Mouse (Mus musculus) left cerebral cortex, adult 9 months (tissue): Measurements from ENCODE around the gene Gm49322.
A peak's percentile ranks its signal among the peaks of the same experiment; 100 is the strongest.

ENCODE experiments used
- DNase-seq, 2 experiments: peaks; one replicate each; pipeline ENCODE4 v3.0.0; 2022; ENCODE audit warnings: low spot score in 2 of 2

The Gm49322 gene

GRCm38 (mm10) chr10:80655406-80656129 is 49.7 kb downstream of the Gm49322 start:
- DNase-seq, result no peak

DNA sequence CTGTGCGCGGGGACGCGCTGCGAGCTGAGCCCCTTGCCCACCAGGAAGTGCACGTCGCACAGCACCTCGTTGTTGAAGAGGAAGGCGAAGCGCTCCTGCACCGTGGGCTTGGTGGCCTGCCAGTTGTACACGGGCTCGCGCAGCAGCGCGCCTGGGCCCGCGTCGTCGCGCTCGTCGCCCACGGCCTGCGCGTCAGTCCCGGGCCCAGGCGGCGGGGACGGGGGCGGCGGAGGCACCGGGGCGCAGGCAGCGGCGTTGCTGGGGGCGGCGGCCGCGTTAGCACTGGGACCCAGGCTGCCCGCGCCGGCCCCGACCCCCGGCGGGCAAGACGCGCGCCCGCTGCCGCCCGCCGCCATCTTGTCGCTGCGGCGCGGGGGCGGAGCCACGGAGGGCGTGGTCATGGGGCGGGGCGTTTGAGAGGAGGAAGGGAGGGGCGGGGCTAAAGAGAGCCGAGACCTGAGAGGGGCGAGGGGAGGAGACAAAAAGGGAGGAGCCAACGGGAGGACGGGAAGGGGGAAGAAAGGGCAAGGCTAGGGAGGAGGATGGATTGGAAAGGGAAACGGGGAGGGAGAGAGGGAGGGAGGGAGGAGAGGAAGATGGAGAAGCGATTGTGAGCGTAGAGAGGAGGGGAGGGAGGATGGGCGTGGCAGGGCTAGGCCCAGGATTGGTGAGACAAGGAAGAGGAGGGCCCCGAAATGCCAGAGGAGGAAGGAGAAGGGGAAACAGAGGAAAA is 50.5 kb downstream of the Gm49322 start:
- DNase-seq, result peak; percentile 91 to 95

GRCm38 (mm10) chr10:80656863-80657623 is 51.2 kb downstream of the Gm49322 start, which contains the start of gene Btbd2:
TSS of gene Btbd2 (minus strand) at chr10:80657071.
- DNase-seq, result no peak

DNA sequence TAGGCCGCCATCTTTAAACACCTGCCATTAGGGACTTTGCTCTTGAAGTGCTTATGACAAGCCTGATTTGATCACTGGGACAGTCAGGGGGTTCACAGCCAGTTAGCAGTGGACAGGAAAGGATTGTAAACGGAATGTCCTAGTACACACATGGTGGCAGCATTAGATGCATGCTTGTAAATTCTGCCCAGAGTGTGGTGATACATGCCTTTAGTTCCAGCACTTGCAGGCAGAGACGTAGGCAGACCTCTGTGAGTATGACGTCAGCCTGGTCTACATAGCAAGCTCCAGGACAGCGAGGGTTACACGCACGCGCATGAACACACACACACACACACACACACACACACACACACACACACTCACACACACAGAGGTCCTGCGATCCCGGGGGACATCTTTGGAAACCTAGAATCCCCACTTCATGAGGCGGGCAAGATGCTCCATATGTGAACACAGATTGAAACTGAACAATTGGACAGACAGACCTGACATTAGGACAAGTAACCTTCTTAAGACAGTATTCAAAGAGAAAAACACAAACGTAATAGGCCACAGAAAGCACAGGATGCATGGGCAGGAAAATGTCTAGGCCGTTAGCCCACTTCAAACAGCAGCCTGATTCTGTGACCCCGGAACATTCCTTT is 52.5 kb downstream of the Gm49322 start:
- DNase-seq, result no peak

GRCm38 (mm10) chr10:80658841-80659202 is 53.0 kb downstream of the Gm49322 start:
- DNase-seq, result no peak

- DNase-seq, result peak in 1 of 2 experiments; percentile 84
Measured at GRCm38 (mm10) chr10:80659213-80659612, 53.4 kb downstream of the Gm49322 start.

DNA sequence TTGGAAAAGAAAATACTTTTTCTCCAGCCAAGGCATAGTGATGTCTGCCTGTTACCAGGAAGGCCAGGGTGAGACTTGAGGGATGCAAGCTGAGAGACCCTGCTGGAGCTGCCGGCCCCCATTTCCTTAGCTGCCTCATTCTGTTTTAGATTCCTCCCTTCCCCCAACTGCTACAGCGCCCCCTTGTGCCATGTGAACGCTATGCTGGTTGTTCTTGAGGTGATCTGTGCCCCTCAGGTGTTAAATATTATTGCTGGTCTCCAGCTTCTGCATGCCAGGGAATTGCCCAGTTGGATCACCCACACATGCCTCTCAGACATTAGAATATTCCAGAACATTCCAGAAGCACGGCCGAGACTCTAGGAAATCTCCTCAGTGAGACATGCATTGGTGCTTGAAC is 55.3 kb downstream of the Gm49322 start:
- DNase-seq, result no peak

DNA sequence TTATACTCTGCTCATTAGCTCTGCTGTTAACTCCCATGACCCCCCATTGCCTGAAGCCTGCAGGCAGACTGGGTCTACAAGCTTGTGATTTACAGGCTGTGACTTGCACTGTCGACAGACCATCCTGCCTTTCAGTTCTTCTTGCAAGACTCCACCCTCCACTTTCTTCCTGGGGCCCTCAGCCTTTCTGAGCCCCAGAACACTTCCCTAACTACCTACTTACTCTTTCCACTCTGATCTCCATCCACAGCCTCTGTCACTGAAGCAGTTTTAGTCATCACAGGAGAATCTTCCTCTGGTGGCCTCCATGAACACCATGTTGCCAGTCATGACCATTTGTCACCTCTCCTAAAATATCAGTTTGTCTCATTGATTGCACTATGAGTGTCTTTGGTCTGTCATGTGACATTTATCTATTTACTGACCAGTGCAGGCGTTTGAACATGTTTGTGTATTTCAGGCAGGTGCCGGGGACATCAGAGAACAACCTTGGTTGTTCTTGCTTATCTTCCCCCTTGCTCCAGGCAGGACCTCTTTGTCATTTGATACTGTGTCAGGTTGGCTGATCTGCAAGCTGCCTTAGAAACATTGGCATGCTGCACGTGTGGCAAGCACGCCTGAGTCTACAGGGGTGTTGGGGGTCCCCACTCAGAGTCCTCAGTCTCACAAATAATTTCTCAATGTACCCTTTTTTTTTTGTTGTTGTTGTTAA is 57.8 kb downstream of the Gm49322 start:
- DNase-seq, result no peak

DNA sequence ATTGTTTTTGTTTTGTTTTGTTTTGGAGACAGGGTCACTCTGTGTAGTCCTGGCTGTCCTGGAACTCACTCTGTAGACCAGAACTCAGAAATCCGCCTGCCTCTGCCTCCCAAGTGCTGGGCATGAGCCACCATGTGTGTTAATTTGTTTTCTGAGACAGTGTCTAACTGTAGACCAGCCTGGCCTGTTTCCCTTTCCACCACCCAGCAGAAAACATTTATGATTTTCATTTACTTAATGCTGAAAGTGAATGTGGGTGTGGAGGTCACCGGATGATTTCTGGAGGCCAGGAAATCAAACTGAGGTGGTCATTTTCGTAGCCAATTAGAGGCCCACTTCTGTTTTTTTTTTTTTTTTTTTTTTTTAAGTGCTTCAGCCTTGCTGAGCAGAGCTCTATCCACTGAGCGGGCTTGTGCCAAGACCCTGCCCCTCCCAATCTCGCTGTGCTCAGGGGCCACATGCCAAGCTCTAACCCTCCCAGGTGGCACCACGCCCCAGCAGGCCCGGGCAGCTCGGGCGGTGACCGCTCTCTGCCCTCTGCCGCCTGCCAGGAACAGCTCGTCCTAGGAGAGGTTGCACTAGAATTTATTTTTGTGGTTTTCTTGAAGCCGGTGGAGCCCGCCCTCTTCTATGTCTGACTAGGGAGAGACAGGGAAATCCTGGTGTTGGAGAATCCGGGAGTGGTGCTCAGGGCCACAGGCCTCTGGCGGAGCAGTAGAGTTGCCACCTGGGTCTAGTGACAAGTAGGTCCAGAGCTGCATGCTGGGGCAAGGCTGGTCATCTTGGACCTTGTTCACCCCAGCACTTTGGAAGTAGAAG is 58.6 kb downstream of the Gm49322 start:
- DNase-seq, result no peak

GRCm38 (mm10) chr10:80665016-80665380 is 59.2 kb downstream of the Gm49322 start:
- DNase-seq, result no peak
